ENCODE assay signal across 14 mouse cellular contexts in genomic region chr11:32963625-32964293, GRCm38 (mm10).
DNase-seq lines count a peak whose midpoint lies in the region; ATAC-seq lines count a peak whose summit lies in the region.
"Had no signal": no experiment of that assay in that cellular context is flagged by ENCODE, and none has a peak within 500 bp of the region (broad histone marks: within the 10 kb centered on the region; RNA-seq: fewer than 3 reads in every experiment).

No protein-coding gene starts in this region.

- no peaks in the 10 kb centered on the region for H3K36me3 ChIP-seq in hindbrain, embryonic 11.5 days (ENCODE audit: control insufficient read depth, insufficient read depth, low read length)
- H3K36me3 ChIP-seq in hindbrain, embryonic 12.5 days = no peaks in the 10 kb centered on the region
- H3K36me3 ChIP-seq in embryonic facial prominence, embryonic 11.5 days (replicated peaks; ENCODE audit: control insufficient read depth, insufficient read depth, low read depth, low read length) = no peaks in the 10 kb centered on the region
- no peaks in the 10 kb centered on the region for H3K36me3 ChIP-seq in hindbrain, embryonic 15.5 days
- no peaks in the 10 kb centered on the region for H3K36me3 ChIP-seq in midbrain, embryonic 16.5 days (ENCODE audit: control insufficient read depth, insufficient read depth, low read length)
- H3K36me3 ChIP-seq in heart, embryonic 10.5 days = no peaks in the 10 kb centered on the region
- H3K36me3 ChIP-seq: heart, embryonic 15.5 days; liver, embryonic 13.5 days; neural tube, embryonic 13.5 days had no signal

- H3K4me2 ChIP-seq in hindbrain, embryonic 11.5 days (replicated peaks; ENCODE audit: low read depth, low read length) = no peak overlapping the region
- no peak overlapping the region for H3K4me2 ChIP-seq in hindbrain, embryonic 12.5 days (replicated peaks)
- H3K4me2 ChIP-seq in embryonic facial prominence, embryonic 11.5 days (ENCODE audit: low read depth, low read length) = no peak overlapping the region
- H3K4me2 ChIP-seq in hindbrain, embryonic 15.5 days = no peak overlapping the region
- H3K4me2 ChIP-seq in midbrain, embryonic 16.5 days (ENCODE audit: low read length) = no peak overlapping the region
- H3K4me2 ChIP-seq: heart, embryonic 15.5 days; liver, embryonic 13.5 days; neural tube, embryonic 13.5 days had no signal

- H3K4me1 ChIP-seq in hindbrain, embryonic 11.5 days (replicated peaks; ENCODE audit: control insufficient read depth, insufficient read depth, low read length) = no peaks in the 10 kb centered on the region
- H3K4me1 ChIP-seq in hindbrain, embryonic 12.5 days = peaks cover 5% of the 10 kb centered on the region; the same call in 1 of the 2 replicates
- H3K4me1 ChIP-seq in embryonic facial prominence, embryonic 11.5 days (ENCODE audit: control insufficient read depth, insufficient read depth, low read length) = no peaks in the 10 kb centered on the region
- H3K4me1 ChIP-seq in hindbrain, embryonic 15.5 days (replicated peaks) = peaks cover 6% of the 10 kb centered on the region; the same call in 1 of the 2 replicates
- H3K4me1 ChIP-seq in midbrain, embryonic 16.5 days (ENCODE audit: control insufficient read depth, insufficient read depth, low read length) = no peaks in the 10 kb centered on the region
- H3K4me1 ChIP-seq in heart, embryonic 10.5 days = 0 out of 2 replicates have a peak, but pooled peaks cover 5% of the 10 kb centered on the region
- H3K4me1 ChIP-seq: heart, embryonic 15.5 days; liver, embryonic 13.5 days had no signal

- ATAC-seq in hindbrain, embryonic 11.5 days (ENCODE audit: low FRiP score) = no peak
- no peak for ATAC-seq in hindbrain, embryonic 12.5 days (ENCODE audit: low FRiP score)
- ATAC-seq in embryonic facial prominence, embryonic 11.5 days (replicated peaks; ENCODE audit: insufficient number of reproducible peaks, low FRiP score, low TSS enrichment, low read depth) = peak; percentile 81
- ATAC-seq in hindbrain, embryonic 15.5 days (ENCODE audit: low FRiP score, low read depth) = peak; percentile 65; the same call in 1 of the 2 replicates
- peak; percentile 76 for ATAC-seq in midbrain, embryonic 16.5 days
- ATAC-seq in erythroid progenitor cell, adult 5-6 weeks (replicated peaks; ENCODE audit: low FRiP score, poor library complexity, severe bottlenecking) = no peak

- 17% methylated on average over 6 of the region's 6 CpGs for WGBS in hindbrain, embryonic 11.5 days
- 21% methylated on average over 6 of the region's 6 CpGs for WGBS in hindbrain, embryonic 12.5 days
- WGBS in embryonic facial prominence, embryonic 11.5 days = 14% methylated on average over 6 of the region's 6 CpGs
- 33% methylated on average over 6 of the region's 6 CpGs for WGBS in hindbrain, embryonic 15.5 days
- 17% methylated on average over 6 of the region's 6 CpGs for WGBS in midbrain, embryonic 16.5 days
- WGBS in heart, embryonic 10.5 days = 25% methylated on average over 6 of the region's 6 CpGs

- no peaks in the 10 kb centered on the region for H3K9me3 ChIP-seq in hindbrain, embryonic 11.5 days (ENCODE audit: control insufficient read depth, low read length)
- no peaks in the 10 kb centered on the region for H3K9me3 ChIP-seq in hindbrain, embryonic 12.5 days (replicated peaks)
- H3K9me3 ChIP-seq in embryonic facial prominence, embryonic 11.5 days (replicated peaks; ENCODE audit: control insufficient read depth, low read length) = no peaks in the 10 kb centered on the region
- H3K9me3 ChIP-seq in hindbrain, embryonic 15.5 days = no peaks in the 10 kb centered on the region
- H3K9me3 ChIP-seq in midbrain, embryonic 16.5 days (replicated peaks; ENCODE audit: control insufficient read depth, low read length, poor library complexity, severe bottlenecking) = no peaks in the 10 kb centered on the region
- no peaks in the 10 kb centered on the region for H3K9me3 ChIP-seq in heart, embryonic 10.5 days
- H3K9me3 ChIP-seq: heart, embryonic 15.5 days; liver, embryonic 13.5 days; neural tube, embryonic 13.5 days had no signal

- H3K9ac ChIP-seq in hindbrain, embryonic 11.5 days (ENCODE audit: low read depth, low read length) = no peak overlapping the region
- H3K9ac ChIP-seq in hindbrain, embryonic 12.5 days = no peak overlapping the region
- H3K9ac ChIP-seq in embryonic facial prominence, embryonic 11.5 days (replicated peaks; ENCODE audit: low read length) = no peak overlapping the region
- no peak overlapping the region for H3K9ac ChIP-seq in hindbrain, embryonic 15.5 days
- H3K9ac ChIP-seq in midbrain, embryonic 16.5 days (ENCODE audit: low read depth, low read length) = no peak overlapping the region
- H3K9ac ChIP-seq: heart, embryonic 15.5 days; liver, embryonic 13.5 days; neural tube, embryonic 13.5 days had no signal

- H3K27me3 ChIP-seq in hindbrain, embryonic 11.5 days (ENCODE audit: control insufficient read depth, insufficient read depth, low read length) = no peaks in the 10 kb centered on the region
- H3K27me3 ChIP-seq in hindbrain, embryonic 12.5 days = no peaks in the 10 kb centered on the region
- no peaks in the 10 kb centered on the region for H3K27me3 ChIP-seq in embryonic facial prominence, embryonic 11.5 days (ENCODE audit: control insufficient read depth, insufficient read depth, low read length)
- H3K27me3 ChIP-seq in hindbrain, embryonic 15.5 days = no peaks in the 10 kb centered on the region
- no peaks in the 10 kb centered on the region for H3K27me3 ChIP-seq in midbrain, embryonic 16.5 days (ENCODE audit: control insufficient read depth, insufficient read depth, low read depth, low read length)
- peaks cover 16% of the 10 kb centered on the region; the same call in 1 of the 2 replicates for H3K27me3 ChIP-seq in heart, embryonic 10.5 days (ENCODE audit: insufficient read depth, poor library complexity, severe bottlenecking)
- H3K27me3 ChIP-seq: heart, embryonic 15.5 days; liver, embryonic 13.5 days; neural tube, embryonic 13.5 days had no signal

- no peak overlapping the region for H3K4me3 ChIP-seq in hindbrain, embryonic 11.5 days (ENCODE audit: low read depth, low read length)
- H3K4me3 ChIP-seq in hindbrain, embryonic 12.5 days = no peak overlapping the region
- no peak overlapping the region for H3K4me3 ChIP-seq in embryonic facial prominence, embryonic 11.5 days (ENCODE audit: low read depth, low read length)
- no peak overlapping the region for H3K4me3 ChIP-seq in hindbrain, embryonic 15.5 days
- H3K4me3 ChIP-seq in midbrain, embryonic 16.5 days (ENCODE audit: low read depth, low read length) = no peak overlapping the region
- H3K4me3 ChIP-seq in heart, embryonic 10.5 days = no peak overlapping the region
- H3K4me3 ChIP-seq: heart, embryonic 15.5 days; liver, embryonic 13.5 days; neural tube, embryonic 13.5 days had no signal

- peak; percentile 13 for DNase-seq in hindbrain, embryonic 11.5 days (ENCODE audit: low spot score)
- peak; percentile 58 for DNase-seq in embryonic facial prominence, embryonic 11.5 days (ENCODE audit: low spot score)
- no peak for DNase-seq in heart, embryonic 10.5 days (ENCODE audit: low spot score)
- no peak for DNase-seq in heart, postnatal 4 days
- DNase-seq: B cell, adult 2 months; kidney, adult 8-10 months; liver, embryonic 13.5 days had no signal

- no peak overlapping the region for H3K27ac ChIP-seq in hindbrain, embryonic 11.5 days (ENCODE audit: low read depth, low read length)
- H3K27ac ChIP-seq in hindbrain, embryonic 12.5 days = no peak overlapping the region
- no peak overlapping the region for H3K27ac ChIP-seq in embryonic facial prominence, embryonic 11.5 days (replicated peaks; ENCODE audit: low read depth, low read length)
- no peak overlapping the region for H3K27ac ChIP-seq in hindbrain, embryonic 15.5 days (replicated peaks)
- H3K27ac ChIP-seq in midbrain, embryonic 16.5 days (ENCODE audit: low read length) = no peak overlapping the region
- no peak overlapping the region for H3K27ac ChIP-seq in heart, embryonic 10.5 days
- H3K27ac ChIP-seq: heart, embryonic 15.5 days; liver, embryonic 13.5 days; macrophage; neural tube, embryonic 13.5 days had no signal

Comparison
In these comparisons a context has a peak if more than half of its experiments do, and no peak if none do; other contexts are left out.
1. ATAC-seq: peak in embryonic facial prominence, embryonic 11.5 days (single experiment), hindbrain, embryonic 15.5 days (single experiment) and midbrain, embryonic 16.5 days (single experiment); none in hindbrain, embryonic 11.5 days (single experiment), hindbrain, embryonic 12.5 days (single experiment) and erythroid progenitor cell, adult 5-6 weeks (single experiment).
2. DNase-seq: peak in hindbrain, embryonic 11.5 days (single experiment) and embryonic facial prominence, embryonic 11.5 days (single experiment); none in heart, embryonic 10.5 days (single experiment) and heart, postnatal 4 days (single experiment).